Mouse (Mus musculus): Measurements from ENCODE around the gene Traf7.
A peak's percentile ranks its signal among the peaks of the same experiment; 100 is the strongest.

Gene Traf7

DNA sequence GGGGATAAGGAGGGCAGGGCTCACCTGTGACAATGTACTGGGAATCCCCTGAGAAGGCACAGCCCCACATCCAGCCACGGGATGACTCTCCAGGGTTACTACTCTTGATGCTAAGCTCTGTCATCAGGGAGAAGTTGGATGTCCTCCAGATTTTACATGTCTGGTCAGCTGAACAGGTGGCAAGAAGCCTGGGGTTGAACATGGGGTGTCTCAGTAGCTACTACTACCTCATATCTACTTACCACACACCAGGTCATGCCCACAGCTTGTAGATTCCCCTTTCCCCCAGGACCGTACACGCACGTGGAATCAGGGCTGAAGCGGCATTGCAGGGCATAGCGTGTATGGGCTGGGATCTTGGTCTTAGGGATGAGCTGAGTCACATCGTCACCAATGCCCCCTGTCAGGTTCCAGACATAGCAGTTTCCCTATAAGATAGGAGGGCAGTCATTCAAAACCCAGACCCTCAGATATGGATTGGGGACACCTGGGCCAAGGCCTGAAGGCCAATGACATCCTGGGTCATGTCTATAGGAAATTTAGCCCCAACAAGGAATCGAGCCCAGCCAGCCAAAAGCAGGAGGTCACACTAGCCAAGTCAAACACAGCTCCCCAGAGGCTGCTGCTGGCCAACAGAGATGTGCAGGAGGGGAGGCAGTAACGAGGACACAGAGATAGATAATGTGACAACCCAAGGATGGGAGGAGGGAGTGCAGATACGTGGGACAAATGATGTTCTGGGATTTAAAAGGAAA lies 51.5 kb downstream of the Traf7 start:
- DNase-seq: no peak

DNA sequence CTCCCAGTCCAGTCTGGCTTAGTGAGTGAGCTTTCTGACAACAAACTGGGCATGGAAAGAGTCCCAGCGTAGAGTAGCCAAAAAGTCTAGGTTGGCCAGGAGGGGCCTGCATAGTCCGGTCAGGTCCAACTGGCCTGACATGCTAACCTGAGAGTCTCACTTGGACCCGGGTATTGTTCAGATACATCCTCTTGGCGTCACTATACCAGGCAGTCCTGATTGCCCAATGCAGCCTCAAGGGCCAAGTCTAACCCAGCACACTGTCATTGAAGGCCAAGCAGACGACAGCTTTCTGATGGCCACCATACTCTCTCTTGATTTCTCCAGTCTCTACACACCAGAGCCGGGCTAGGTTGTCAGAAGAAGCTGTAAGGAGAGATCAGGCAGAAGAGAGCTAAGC lies 52.2 kb downstream of the Traf7 start:
- no peak for DNase-seq

DNA sequence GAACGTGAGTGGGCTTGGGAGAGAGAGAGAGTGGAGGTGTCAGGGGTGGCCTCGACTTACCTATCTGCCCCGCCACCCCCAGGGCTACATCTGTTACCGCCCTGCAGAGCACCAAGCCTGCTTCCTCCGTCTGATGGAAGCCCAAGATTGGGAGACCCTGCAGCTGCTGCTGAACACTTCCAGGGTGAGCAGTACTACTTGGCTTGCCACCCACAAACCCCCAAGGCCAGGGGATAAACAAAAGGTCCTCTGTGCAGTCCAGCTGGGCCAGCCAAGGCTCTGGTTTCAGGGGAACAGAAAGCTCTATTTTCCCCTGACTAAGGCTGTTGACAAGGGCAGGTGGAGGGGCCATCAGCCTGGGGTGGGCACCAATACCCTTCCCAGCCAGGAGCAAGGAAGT lies 53.2 kb downstream of the Traf7 start:
- DNase-seq: no peak

DNA sequence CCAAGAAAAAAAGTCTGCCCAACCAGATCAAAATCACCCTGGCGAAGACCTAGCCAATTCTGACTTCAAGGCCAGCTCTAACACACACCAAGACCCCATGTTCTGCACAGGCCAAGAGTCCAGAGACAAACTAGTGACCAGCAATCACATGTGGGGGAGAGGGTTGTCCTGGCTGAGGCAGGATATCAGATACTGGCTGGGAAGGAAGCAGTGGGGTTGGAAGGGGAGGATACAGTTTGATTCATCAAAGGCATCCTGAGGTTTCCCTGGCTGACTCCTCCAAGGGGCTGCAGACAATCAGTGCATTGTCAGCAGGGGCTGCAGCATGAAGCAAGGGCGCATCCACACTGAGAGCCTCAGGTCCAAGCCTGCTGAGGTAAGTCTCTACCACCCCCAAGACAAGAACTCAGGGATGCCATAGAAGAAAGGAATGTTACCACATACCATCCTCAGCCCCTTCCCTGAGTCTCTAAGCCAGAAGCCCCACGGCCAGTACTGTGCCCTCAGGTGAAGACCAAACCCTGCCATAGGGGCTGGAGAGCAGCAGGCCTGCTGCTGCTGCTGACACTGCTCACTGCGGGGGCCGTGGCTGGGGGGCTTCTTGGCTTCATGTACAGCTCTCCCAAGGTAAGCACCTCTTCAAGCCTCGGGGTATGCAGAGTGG lies 54.0 kb downstream of the Traf7 start, which contains the start of gene Bricd5:
Gene Bricd5, plus strand, starts transcription at position 273 of the 664 bp plus-strand sequence.
- DNase-seq: no peak

DNA sequence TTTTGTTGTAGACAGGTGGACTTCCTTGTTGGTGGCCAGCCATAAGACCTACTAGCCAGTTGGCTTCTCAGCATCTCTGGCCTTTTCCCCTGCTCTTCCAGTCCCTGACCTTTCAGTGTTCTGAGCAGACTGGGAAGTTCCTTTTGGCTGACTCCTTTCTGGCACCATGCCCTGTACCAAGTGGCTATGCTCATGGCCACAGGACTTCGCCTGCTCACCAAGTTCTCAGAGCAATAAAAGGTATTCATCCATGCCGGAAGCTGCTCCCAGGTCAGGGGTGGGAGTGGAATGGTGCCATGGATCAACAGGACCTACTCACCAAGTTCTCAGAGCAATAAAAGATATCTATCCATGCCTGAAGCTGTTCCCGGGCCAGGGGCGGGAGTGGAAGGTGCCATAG lies 55.2 kb downstream of the Traf7 start:
- DNase-seq: no peak

DNA sequence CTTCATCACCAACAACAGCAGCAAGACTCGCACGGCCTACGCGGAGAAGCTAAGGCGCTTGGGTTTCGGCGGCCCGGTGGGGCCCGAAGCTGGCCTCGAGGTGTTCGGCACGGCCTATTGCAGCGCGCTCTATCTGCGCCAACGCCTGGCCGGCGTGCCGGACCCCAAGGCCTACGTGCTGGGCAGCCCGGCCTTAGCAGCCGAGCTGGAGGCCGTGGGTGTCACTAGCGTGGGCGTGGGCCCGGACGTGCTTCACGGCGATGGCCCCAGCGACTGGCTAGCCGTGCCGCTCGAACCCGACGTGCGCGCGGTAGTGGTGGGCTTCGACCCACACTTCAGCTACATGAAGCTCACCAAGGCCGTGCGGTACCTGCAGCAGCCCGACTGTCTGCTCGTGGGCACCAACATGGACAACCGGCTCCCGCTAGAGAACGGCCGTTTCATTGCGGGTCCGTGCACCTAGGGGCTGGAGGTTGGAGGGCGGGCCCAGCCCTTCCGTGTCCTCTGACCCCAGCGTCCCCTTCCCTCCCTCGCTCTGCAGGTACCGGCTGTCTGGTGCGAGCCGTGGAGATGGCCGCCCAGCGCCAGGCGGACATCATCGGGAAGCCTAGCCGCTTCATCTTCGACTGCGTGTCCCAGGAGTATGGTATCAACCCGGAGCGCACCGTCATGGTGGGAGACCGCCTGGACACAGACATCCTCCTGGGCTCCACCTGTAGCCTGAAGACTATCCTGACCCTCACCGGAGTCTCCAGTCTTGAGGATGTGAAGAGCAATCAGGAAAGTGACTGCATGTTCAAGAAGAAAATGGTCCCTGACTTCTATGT lies 56.8 kb downstream of the Traf7 start:
- no peak for DNase-seq

DNA sequence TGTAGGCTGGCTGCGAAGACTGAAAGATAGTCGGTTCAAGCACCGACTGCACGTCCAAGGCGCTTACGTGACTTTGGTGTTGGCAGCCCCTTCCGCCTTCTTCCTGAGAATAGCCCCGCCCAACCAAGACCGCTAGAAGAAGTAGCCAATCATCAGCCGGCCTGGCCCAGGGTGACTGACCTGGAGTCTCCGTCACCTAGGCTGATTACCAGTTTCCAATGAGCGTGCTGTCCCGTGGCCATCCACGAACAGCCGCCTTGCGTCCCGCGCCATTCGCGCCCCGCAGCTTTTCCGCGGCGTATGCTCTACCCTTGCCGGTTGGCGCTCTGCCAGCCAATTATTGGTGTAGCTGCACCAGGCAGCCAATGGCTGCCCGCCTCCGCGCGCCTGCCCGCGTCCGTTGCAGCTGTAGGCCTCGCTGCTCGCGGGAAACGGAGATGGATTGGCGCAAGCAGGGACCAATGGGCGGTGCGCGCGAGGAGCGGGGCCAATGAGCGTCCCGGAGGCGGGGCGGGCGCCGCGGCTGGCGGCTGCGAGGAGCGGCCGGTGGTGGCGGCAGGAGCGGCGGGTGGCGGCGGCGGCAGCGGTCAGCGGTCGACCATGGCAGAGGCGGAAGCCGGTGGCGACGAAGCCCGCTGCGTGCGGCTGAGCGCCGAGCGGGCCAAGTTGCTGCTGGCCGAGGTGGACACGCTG lies 57.7 kb downstream of the Traf7 start, which contains the start of the genes E4f1 and Pgp:
Gene E4f1, minus strand, starts transcription at position 404 of the 693 bp plus-strand sequence.
Gene Pgp, plus strand, starts transcription at position 483 of the 693 bp plus-strand sequence.
- DNase-seq: peak; percentile 97

DNA sequence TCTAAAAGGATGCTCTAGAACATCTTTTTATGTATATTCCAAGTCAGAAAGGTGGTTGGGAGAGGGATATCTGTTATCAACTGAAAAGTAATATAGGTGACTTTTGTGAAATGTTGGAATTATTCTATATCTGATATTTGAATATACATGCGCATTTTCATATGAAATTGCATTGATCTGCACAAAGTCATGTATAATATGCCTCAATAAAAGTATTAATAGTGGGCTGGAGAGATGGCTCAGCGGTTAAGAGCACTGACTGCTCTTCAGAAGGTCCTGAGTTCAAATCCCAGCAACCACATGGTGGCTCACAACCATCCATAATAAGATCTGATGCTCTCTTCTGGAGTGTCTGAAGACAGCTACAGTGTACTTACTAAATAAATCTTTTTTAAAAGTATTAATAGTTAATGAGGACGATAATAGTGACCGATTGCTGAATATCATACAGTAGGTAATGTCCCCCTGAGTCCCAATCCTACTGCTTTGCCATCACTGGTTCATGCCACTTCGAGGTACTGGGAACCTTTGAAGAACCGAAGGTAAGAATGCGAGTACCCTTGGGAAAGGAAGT lies 58.3 kb downstream of the Traf7 start:
- DNase-seq: no peak

DNA sequence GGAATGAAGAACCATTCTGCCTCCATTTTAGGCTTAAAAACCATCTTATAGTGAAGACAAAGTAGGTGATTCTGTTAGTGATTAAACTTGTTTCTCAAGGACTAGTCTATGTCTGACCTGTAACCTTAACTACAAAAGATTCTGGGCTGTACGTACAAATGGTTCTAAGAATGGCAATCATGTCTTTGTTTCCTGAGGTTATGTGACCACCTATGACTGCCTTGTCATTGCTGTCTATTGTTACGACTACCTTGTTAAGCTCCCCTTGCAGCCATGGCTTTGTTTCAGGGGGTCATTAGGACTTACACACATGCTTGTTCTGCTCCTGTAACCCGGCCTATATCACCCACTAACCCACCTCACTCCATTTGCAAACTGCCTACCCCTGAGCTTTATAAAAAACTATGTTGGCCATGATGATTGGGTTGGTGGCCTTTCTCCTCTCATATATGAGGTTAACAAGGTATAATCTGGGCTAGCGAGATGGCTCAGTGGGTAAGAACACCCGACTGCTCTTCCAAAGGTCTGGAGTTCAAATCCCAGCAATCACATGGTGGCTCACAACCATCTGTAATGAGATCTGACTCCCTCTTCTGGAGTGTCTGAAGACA lies 59.0 kb downstream of the Traf7 start:
- DNase-seq: no peak

DNA sequence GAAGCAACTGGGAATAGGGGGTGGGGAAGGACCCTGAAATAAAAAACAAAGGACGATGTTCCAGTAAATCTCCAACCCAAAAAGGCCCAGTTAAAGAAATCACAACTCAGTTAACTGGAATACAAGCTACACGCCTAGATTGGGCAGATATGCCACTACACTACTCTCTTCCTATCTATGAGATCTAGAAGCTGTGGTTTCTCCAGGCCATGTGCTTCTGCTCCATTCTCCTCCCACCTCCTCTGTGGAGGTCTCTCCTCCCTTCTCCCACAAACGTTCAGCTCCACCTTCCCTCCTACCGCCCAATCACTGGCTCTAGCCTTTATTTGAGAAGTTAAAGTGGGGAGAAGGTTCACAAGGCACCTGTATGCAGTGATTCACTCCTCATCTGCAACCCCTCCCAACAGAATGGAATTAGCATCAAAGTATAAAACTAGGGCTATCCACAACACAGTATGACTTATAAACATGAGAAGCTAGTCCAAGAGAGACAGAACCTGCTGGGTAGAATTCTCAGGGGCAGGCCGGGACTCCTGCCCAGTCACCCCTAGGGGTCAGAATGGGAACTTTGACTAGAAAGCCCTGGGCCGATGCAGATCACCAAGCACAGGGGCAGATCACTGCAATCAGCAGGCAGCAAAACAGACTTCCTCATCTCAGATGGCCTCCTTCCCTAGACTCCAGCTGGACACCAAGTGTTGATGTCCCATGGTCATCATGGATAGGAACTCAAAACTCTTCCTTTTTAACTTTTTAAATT lies 64.2 kb downstream of the Traf7 start:
- DNase-seq: no peak

DNA sequence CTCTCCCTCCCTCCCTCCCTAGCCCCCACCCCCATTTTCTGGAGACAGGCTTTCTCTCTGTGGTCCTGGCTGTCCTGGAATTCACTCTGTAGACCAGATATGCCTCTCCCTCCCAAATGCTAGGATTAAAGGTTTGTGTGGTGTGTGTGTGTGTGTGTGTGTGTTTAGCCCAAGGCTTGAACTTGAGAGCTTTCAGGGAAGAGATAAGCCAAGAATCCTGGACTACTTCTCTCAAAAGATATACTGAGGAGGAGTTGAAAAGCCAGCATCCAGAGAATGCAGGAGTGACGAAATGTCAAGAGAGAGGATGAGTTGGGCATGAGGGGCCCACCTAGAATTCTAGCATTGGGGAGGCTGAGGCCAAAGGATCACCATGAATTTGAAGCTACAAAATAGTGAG lies 64.8 kb downstream of the Traf7 start:
- DNase-seq: no peak

DNA sequence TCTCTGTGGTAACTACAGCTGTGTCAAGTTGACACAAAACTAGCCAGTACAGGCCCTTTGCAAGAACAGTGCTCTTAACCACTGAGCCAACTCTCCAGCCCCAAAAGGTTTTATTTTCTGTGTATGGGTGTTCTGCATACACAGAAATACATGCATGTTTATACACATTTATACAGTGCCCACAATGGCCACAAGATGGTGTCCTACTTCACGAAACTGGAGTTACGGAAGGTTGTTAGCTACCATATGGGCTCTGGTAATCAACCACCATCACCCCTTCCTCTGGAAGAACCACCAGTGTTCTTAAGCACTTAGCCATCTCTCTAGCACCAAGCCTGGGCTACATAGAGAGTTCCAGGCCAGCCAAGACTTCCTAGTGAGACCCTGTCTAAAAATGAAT lies 66.2 kb downstream of the Traf7 start:
- DNase-seq: peak; percentile 43

Measured in thymus, postnatal 25 days (tissue).